Mouse (Mus musculus): ENCODE measurements at regions not wholly inside any gene's neighbourhood (a gene's known extent, or its start where the extent isn't known, plus 50 kb on each side); places are given as distances from the start of the nearest gene placed in this dataset.

DNA sequence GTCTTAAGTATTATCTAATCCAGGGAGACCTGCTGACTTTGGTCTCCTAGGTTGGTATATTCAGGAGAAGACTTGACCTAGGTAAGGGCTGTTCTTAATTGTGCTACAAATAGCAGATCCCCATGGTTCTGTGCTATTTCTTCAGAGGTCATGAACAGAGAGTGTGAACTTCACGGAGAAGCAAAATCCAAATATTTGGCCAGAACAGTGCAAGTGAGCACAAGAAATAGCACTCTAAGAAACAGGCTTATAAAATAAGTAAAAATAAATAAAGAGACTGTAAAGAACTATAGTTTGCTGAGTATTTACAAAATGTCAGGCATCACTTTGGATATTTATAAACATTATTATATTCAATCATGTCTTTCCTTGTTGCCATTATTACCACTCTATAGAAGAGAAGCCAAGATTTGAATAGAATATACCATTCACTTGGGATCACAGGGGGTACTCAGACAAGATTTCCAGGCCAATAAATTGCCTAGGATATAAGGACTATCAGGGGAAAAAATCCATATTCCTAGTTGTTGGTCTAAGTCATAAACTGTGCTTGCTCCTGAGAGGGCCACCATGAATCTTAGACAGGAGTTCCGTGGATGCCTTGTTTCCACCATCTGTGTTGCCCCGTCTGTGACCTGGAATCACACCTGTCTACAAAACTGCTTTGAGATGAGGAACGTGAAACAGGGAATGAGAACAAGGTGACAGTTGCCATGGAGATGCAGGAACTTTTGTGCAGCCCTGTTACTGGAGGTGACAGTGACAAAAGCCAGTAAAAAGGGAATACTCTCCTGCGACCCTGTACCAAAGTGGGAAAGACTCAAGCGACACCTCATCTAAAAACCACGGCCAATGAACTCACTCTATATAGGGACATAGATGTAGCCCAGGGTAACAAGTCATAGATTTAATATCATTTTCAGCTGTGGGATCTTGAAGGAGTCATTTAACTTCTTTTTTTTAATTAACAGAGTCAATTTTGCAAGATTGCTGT is 209.3 kb upstream of the Tlr4 start:
- TF ChIP-seq HCFC1 (IDR thresholded peaks at IDR 0.05; ENCODE audit: borderline replicate concordance, insufficient read depth, low read length) = no peak
- TF ChIP-seq ZNF384 (IDR thresholded peaks at IDR 0.05; ENCODE audit: low read depth, low read length) = no peak
- TF ChIP-seq ZC3H11A (IDR thresholded peaks at IDR 0.05; ENCODE audit: borderline replicate concordance, low read depth, low read length) = no peak
- no peak for TF ChIP-seq MAFK (IDR thresholded peaks at IDR 0.05; ENCODE audit: insufficient read depth, low read depth, low read length)

Measured in ES-E14 (cell line).